Mouse (Mus musculus) ovary, postnatal 10 days (tissue): ENCODE measurements around the gene Peak1.
A peak's percentile ranks its signal among the peaks of the same experiment; 100 is the strongest.

Experiments
- DNase-seq: peaks from one replicate; pipeline ENCODE4 v3.0.0; 2022; ENCODE audit warnings: low spot score

Gene Peak1

GRCm38 (mm10) chr9:56255676-56256432, 162.0 kb downstream of the Peak1 start:
- DNase-seq: no peak

DNA sequence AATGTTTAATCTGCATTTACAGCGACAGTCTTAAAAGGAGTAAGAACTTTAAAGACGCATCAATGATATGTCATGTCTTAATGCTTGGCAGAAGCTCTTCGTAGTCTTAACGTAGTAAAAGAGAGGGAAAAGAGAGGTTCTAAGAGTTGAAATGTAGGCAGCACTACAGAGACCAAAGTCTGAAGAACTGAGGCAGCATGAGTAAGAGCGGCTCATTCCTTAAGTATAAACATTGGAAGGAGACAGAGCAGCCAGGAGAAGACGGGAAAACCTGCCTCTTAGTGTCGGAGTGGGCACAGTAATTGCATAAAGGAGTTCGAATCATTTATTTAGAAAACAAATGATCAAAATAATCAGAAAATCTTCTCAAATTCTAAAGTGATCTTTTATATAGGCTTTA, 173.5 kb downstream of the Peak1 start:
- DNase-seq: no peak

DNA sequence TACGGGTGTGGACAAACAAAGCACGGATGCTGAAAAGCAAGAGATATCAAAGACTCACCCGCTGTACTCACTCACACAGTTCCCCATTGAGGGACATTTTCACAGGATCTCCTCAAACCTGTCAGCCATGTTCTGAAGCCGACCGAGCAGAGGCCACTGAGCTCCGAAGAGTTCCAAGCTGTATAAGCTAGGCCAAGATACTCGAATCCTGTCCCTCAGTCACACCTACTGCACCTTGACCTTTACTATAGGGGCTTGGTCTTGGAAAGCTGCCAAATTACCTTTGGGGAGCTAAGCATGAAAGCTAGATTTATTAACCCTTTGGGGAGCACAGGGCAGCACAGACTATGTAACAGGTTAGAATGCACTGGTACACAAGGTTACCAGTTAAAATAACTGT, 174.0 kb downstream of the Peak1 start:
- no peak for DNase-seq

GRCm38 (mm10) chr9:56242686-56243085, 175.2 kb downstream of the Peak1 start:
- DNase-seq: no peak

DNA sequence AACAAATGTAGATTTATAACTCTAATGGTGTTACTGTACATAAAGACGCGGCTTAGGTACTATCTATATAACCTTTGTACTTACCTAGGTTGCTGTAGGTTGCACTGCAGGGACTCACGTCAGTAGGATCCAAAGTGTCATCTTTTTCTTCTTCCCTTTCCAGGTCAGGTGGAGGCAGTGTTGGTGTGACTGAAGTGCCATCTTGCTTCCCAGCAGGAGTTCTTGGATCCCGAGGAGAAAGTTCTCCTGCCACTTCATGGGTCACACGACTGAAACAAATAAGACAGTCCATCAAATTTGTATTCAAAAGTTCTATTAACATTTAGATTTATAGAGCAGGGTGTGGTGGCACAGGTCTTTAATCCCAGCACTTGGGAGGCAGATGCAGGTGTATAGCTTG, 176.8 kb downstream of the Peak1 start:
- no peak for DNase-seq

DNA sequence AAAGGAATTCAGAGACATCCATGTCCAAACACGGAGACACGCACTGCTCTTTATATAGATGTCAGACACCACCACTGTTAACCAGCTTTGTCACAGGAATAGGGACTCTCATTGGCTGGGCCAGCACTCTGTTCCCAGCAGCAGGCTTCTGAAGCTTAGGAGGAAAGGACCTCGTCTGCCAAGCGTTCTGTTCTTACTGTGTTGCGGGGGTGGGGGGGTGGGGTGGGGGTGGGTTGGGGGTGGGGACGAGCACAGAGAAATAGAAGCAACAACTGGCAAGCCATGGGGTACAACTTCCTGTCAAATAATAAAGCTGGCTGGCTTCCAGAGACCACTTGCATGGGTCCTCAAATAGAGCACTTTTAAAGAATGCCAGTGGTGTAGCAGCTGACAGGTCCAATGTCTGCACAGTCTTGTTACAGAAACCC, 182.0 kb downstream of the Peak1 start:
- DNase-seq: no peak

GRCm38 (mm10) chr9:56235281-56235680, 182.6 kb downstream of the Peak1 start:
- no peak for DNase-seq

- DNase-seq: no peak
These were observed 183.3 kb downstream of the Peak1 start for GRCm38 (mm10) chr9:56234561-56234960.

- DNase-seq: no peak
These were observed 184.6 kb downstream of the Peak1 start for GRCm38 (mm10) chr9:56233316-56233715.

GRCm38 (mm10) chr9:56230906-56231305, 187.0 kb downstream of the Peak1 start:
- no peak for DNase-seq

GRCm38 (mm10) chr9:56227626-56228025, 190.2 kb downstream of the Peak1 start:
- DNase-seq: no peak

GRCm38 (mm10) chr9:56223429-56224051, 194.3 kb downstream of the Peak1 start:
- peak; percentile 97 for DNase-seq

DNA sequence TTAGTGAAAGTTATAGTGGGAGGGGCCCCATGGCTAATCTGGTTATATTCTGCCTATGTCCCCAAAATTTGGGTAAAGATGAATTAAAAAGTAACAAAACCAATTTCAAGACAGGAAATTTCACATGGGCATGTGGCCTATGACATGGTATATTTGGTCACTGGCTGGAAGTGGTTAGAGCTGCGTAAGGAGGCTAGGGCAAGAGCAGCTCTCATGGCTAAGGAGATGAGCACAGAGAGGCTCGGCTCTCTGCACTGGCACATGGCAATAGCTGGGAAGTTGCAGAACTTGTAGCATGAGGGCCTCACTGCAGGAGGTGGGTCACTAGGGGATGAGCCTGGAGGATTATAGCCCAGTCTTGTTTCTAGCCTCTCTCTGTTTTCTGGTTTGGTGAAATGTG, 199.0 kb downstream of the Peak1 start:
- DNase-seq: no peak

GRCm38 (mm10) chr9:56218043-56218442, 199.8 kb downstream of the Peak1 start:
- DNase-seq: no peak

- DNase-seq: no peak
These were observed 200.5 kb downstream of the Peak1 start for GRCm38 (mm10) chr9:56217386-56217785.

- DNase-seq: no peak
These were observed 204.2 kb downstream of the Peak1 start for GRCm38 (mm10) chr9:56213451-56214291.

- no peak for DNase-seq
These were observed 209.1 kb downstream of the Peak1 start for GRCm38 (mm10) chr9:56208817-56209216.

- no peak for DNase-seq
These were observed 210.4 kb downstream of the Peak1 start for GRCm38 (mm10) chr9:56207516-56207915.

- no peak for DNase-seq
These were observed 210.8 kb downstream of the Peak1 start for GRCm38 (mm10) chr9:56207083-56207482.

DNA sequence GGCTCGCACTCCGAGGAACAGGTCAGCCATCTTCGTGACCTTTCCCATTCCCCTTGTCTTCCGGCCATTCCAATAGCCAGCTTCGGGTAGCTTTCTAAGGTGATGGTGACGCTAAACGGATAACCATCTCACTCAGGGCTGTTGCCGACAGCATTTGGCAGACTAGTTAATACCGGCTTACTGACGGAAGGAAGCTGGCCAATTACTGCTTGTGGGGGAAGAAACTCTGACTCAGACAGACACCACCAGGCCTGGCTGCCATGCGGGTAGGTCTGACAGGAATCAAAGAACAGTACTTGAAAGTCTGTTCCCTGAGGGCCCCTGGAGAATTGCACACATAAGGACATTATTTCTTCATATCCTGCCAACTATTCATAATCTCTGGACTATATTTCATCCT, 212.5 kb downstream of the Peak1 start:
- no peak for DNase-seq

DNA sequence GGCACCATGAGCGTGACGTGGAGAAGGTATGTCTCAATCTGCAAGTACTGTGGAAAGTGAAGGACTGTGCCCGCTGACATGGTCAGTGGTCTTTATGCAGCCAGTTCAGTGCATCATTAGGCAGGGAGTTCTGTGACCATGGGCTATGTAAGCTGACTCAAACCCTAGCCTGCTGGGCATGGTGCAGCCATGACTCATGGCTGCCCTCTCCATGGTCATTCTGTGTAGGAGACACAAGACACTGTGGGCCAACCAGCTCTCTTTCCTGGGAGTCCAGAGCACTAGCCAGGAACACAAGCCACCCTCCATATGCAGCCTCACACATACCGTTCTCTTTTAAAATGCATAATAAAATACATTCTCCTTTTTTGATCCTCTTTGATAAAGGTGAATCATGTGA, 213.6 kb downstream of the Peak1 start:
- DNase-seq: no peak

GRCm38 (mm10) chr9:56200645-56201314, 217.1 kb downstream of the Peak1 start:
- DNase-seq: peak; percentile 60
